Mouse (Mus musculus) left cerebral cortex, postnatal 36 days (tissue): ENCODE measurements around the gene Ccdc188. TPM values are rescaled to one million over a fixed set of nuclear protein-coding genes. Genes with fewer than 3 reads are reported as not detected.

Experiments used
- DNase-seq, 2 experiments: peaks; one replicate each; pipeline ENCODE4 v3.0.0; 2021 to 2022; ENCODE audit warnings: low spot score in 2 of 2, mixed read lengths in 1 of 2
- intact Hi-C: fragments of 180-260 bp; cut with DNase I; formaldehyde crosslinking; loops from one replicate; pipeline ENCODE4 v1.15.1; 2025
- total RNA-seq, 2 experiments: library from RNA; stranded (reverse); gene quantifications; 2 replicates each; pipeline ENCODE4 v1.2.3; 2021

Gene Ccdc188
- total RNA-seq, 2 experiments from 2014 or later = 0.57 TPM; not detected in 1

DNA sequence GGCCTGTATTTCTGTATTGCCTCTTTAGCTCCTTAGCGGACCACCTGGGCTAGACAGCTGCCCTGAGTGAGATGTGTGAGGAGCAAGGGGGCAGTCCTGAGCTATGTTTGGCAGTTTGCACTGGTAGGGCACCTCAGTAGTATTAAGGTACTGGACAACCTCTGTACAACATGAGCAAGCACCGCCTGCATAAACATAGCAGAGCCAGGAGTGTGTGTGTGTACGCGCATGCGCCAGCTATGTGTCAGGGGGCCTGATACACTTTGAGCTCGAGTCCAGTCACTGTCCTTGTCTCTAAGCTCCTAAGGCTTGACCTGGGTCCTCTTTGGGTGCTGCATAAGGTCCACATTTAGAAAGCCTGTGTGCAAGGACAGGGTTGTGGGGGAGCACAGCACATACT lies 12.9 kb downstream of the Ccdc188 start:
- no peak for DNase-seq
- intact Hi-C loops = no loop called here

DNA sequence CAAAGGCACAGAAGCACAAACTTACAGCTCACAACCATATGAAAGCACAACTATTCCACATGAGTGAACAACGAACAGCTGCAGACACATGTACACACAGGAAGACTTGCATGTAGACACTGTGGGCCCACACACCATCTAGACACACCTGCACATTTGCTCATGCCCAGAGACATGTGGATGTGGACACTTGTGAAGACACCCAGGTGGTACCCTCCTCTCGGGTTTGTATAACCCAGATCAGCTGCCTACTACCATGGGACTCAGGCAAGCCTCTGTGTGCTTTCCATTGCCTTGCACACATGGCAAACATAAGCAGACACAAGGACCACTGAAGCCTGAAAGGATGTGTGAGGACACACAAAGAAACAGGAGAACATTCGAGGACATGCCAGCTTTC lies 13.4 kb downstream of the Ccdc188 start:
- intact Hi-C loops = no loop called here
- no peak for DNase-seq

DNA sequence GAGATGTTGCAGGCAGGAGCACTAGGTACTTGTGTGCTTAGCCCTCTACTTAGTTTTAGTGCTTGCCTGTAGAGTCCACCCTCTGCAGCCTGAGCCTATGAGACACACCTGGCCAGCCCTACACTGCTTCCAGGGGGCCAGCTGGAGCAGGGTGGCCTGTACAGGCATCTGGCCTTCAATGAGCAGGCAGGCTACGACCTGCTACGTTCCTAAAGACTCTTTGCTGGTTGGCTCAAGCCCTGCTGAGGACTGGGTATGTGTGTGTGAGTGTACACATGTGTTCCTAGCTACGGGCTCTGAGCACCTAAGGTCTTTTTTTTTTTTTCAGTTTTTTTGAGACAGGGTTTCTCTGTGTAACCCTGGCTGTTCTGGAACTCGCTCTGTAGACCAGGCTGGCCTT lies 13.8 kb downstream of the Ccdc188 start:
- intact Hi-C loops = no loop called here

DNA sequence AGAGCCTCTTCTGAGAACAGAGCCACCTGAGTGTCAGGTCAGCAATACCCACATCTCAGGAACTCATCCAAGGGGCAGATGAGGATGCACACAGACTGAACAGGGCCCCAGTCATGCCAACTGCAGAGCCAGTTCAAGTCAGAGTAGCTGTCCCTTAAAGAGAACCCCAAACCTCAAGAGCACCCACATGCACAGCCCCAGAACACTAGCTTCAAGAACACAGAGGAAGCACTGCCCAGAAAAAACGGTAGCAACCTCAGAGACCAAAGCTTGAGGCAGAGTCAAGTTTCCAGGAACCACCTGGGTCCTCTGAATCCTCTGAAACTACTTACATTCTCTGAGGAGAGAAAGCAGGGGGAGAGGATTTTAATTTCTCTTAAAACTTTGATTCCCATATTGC lies 15.8 kb downstream of the Ccdc188 start:
- no peak for DNase-seq
- intact Hi-C loops = no loop called here

More for the DNA sequence above, 13.8 kb downstream of the Ccdc188 start:
- no peak for DNase-seq

DNA sequence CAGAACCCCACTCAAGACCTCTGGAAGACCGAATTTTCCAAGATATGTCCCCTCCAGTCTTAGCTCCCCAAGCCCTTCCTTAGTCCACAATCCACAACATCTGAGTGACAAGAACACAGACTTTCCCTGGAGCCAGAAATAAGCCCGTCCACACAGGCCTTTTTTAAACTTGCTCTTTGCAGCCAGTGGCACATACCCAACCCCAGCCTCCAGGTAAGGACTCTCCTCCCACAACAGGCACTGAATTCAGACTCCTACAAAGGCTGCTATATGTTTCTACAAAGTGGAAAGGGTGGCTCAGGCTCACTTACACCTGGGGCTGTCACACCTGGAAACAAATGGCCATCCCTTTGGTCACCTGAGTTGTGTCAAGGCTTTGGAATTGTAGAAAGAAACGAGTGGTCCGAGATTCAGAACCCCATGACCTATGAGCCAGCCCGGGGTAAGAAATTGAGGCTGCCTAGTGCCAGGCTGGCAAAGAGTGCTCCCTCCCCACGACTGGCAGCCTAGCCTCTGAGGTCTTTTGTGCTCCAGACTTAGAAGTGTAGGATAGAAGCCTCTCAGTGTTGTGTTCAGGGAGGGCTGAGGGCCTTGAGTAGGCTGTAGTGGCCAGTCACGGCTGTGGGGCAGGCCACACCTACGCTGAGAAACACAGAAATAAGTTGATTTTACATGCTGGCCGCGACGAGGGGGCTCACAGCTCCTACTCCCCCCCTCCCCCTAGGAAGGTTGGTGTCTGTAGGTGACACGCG lies 16.4 kb downstream of the Ccdc188 start:
- DNase-seq = no peak
- intact Hi-C loops = no loop called here

DNA sequence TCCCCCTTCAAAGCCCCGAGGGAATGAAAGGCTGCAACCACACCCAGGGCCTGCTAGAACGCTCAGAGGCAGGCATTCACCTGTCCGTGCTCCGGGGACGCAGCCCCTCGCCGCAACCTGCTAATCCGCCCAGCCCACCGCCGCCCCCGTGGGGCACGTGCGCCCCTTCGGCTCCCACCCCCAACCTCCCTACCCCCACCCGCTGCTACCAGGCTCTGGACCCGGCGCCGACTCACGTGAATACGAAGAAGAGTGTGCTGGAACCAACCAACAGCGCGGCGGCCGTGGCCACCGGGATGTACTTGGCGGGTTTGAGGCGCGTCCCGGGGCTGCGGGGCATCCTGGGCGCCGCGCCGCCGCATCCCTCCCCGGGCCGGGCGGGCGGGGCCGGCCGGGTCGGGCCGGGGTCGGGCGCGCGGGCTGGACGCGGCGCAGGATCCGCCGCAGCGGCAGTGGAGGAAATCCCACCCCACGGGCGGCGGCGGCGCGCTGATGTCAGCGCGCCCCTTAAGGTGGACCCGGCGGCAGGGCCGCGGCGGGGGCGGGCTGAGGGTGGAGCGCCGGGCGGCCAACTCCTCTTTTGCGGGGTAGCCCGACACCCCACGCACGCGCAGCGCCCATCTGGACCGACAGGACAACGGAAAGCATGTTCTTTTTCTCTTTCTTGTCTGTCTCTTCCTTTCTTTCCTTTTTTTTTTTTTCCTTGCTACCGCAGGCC lies 17.2 kb downstream of the Ccdc188 start, which contains the start of gene Zdhhc8:
Gene Zdhhc8 (minus strand): TSS at position 466 of the 718 bp plus-strand sequence.
- DNase-seq = peak; percentile 83 to 86
- intact Hi-C loops = no loop called here

DNA sequence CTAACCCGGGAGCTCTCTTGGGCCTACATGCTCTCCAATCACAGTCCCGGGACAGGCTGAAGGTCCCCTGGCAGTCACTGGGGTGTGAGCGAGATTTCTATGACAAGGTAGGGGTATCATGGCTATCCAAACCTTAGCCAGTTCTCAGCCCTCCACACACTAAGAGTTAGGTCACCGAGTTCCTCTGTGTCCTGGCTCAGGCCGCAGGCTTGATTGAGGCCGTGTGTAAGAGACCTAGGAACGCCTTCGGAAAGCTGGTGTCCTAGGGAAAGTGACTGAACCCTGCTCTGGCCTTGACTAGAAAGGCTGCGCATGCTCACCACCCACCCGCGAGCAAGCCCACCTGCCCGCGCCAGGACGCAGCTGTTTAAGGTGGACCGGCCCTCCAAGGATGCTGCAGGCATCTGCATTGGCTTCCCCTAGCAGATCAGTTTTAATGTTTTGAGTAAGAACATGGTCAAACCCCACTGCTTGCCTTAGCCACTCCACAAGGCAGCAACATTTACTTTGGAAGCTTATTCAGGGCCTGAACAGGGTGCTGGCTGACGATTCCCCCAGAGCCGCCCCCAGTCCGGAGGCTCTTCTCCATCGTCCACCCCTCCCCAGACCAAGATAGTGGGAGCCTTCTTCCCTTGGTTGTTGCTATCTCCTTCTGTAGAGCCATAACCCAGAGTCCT lies 17.8 kb downstream of the Ccdc188 start:
- intact Hi-C loops = no loop called here

DNA sequence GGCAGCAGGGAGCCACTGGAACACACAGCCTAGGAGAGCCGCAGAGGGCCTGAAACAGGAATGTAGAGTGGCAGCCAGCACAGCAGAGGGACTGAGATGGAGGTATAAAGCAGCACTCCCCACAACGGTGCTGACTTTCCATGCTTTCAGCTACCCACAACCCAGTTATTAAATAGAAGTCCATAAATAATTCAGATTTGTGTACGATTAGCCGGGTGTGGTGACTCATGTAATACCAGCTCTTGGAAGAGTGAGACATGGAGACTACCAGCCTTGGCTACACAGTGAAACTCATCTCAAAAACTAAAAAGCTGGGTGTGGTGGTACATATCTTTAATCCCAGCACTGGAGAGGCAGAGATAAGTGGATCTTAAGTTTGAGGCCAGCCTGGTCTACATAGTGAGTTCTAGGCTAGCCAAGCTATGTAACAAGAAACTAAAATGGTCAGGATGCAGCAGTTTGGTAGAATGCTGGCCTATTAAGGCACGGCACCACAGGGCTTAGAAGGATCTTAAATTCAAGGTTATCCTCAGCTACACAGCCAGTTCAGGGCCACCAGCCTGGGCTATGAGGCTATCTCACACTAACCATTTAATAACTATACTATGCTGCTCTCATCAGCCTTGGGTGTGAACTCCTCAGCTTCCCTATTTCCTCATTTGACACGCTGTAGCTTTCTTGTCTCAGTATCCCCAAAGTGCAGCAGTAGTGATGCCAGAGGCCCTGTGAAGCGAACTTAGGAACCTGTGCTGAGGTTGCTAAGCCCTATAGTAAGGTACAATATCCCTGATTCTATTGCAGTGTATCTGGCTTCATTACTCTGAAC lies 19.2 kb downstream of the Ccdc188 start:
- intact Hi-C loops = no loop called here
- no peak for DNase-seq

More for the DNA sequence above, 17.8 kb downstream of the Ccdc188 start:
- peak; percentile 74 to 79 for DNase-seq

DNA sequence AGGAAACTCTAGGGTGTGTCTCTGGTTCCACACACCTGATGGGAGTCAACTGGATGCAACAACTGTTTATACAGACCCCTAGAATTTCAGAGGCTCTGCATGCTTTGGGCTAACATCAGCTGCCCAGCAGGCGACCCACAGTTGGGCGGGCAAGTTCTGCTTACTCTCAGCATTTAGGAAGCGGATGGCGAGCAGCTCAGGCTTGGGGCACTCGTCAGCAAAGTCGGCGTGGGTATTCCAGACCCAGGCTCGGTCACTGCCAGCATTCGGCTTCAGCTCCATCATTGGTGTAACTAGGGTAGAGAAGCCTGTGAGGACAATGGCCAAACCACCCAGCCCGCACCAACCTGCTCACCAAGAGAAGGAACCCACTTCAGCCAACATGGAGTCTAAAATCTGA lies 23.9 kb downstream of the Ccdc188 start:
- DNase-seq = no peak
- intact Hi-C loops = no loop called here

DNA sequence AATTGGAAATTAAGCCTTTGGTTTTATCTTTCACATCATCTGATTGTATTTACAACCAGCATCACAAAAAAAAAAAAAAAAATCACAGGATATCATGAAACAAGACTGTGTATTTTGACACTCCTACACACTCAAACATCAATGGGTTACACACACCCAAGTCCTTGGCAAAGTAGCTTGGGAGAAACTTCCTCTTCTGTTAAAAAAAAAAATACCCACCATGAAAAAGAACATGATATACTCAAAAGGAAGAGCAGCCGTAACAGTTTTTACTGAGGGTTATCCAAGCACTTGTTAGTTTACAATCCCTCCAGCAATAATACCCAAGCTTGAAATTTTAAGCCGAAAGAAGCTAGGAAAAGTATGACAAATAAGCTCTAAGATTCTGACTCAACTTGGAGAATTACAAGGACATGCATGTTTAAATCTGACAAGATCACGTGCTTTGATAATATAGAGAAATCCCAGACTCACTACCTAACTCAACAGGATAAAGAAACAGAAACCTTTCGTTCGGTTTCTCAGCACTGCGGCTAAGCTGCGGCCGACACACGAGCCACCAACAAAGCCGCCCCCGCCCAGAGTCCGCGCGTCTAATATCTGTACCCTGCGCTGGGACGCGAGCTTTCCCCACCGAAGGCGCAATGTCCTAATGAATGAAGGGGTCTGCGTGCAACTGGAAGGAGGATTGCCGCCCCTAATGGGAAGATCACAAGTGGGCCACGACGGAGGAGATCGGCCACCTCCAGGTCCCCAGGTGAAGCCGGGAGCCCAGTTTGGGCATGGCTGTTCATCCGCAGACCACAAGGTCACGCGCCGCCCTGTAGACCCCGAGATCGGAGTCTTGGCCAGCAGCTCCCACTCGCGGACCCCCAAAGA lies 30.1 kb downstream of the Ccdc188 start:
- peak in 1 of 2 experiments; percentile 30 for DNase-seq
- intact Hi-C loops = loop anchor here (5.0 kb wide), 1 partner anchor 40 kb away; the partner anchor contains the start of gene Dgcr8

DNA sequence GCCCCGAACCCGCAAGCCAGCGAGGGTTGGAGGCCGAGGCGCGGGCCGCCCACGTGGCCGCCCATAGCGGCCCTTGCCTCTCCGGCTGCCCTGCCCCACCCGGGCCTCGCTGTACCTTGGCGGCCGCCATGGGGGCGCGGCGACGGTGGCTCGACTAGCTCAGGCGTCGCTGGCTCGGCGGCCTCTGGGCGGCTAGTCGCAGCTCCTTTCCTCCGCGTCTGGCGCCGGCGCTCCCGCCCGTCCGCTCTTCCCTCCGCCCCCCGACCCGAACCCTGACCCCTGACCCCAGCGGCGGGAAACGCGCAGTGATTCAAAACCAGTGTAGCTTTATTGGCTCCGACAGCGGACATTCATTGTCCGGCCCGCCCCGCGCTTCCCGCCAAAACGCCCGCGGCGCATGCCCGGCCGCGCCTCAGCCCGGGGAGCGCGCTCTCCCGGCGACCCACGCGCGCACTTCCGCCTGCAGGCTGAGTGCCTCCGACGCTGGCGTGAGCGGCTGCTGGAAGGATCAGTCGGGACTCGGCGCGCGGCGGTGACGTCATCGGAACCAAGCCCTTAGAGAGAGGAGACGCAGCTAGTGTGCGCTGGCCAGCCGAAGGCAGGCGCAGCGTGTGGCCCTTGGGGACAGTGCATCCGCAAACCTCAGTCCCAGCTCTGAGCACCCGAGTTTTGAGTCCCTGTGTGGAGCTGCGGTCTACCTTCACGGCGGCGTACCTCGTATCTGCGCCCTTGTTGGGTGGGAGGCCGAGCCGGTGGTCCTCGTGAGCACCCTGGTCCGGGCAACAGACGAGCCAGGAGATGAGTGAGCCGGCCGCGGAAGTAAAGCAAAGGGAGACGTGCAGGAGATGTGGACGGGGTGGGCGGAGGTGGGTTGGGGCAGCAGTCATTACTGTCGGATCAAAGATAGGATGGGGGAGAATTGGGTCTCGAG lies 31.0 kb downstream of the Ccdc188 start, which contains the start of the genes Trmt2a and Ranbp1:
Gene Trmt2a (plus strand): TSS at position 247 of the 931 bp plus-strand sequence.
Gene Ranbp1 (minus strand): TSS at position 300 of the 931 bp plus-strand sequence.
- intact Hi-C loops = loop anchor here (5.0 kb wide), 1 partner anchor 39 kb away; the partner anchor contains the start of gene Dgcr8

DNA sequence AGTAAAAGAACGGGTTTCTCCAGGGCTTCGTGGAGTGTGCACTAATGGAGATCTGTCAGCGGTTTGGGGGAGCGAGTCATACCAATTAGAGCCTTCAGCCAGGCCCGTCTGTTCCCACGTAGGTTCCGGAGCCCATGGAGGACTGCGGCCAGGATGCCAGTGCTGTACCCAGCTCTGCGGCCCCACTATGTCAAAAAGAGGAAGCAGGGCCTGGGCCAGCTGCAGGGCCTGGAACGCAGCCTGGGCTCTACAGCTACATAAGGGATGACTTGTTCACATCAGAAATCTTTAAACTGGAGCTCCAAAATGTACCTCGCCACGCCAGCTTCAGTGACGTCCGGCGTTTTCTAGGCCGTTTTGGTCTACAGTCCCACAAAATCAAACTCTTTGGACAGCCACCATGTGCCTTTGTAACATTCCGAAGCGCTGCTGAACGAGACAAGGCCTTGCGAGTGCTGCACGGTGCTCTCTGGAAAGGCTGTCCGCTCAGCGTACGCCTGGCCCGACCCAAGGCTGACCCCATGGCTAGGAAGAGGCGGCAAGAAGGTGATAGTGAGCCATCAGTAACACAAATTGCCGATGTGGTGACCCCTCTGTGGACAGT lies 31.8 kb downstream of the Ccdc188 start:
- intact Hi-C loops = loop anchor here (5.0 kb wide), 1 partner anchor 38 kb away; the partner anchor contains the start of gene Dgcr8
- DNase-seq = peak; percentile 37 to 43

More for the DNA sequence above, 31.0 kb downstream of the Ccdc188 start, which contains the start of the genes Trmt2a and Ranbp1:
- DNase-seq = peak; percentile 98 to 99

DNA sequence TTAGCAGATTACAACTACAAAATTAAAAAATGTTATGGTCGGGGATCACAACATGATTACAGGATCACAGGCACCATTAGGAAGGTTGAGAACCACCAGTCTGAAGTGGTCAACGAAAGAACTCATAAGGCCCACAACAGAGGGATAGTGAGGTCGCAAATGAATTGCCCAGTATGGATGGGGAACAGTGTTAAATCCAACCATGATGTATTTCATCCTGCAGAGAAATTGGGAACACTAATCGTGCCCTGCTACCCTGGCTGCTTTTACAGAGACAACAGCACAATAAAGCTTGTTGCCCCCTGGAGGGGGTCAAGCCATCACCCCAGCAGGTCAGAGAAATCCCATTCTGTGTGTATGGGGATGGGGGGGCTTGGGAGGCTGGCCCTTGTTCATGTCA lies 32.6 kb downstream of the Ccdc188 start:
- intact Hi-C loops = no loop called here
- no peak for DNase-seq

DNA sequence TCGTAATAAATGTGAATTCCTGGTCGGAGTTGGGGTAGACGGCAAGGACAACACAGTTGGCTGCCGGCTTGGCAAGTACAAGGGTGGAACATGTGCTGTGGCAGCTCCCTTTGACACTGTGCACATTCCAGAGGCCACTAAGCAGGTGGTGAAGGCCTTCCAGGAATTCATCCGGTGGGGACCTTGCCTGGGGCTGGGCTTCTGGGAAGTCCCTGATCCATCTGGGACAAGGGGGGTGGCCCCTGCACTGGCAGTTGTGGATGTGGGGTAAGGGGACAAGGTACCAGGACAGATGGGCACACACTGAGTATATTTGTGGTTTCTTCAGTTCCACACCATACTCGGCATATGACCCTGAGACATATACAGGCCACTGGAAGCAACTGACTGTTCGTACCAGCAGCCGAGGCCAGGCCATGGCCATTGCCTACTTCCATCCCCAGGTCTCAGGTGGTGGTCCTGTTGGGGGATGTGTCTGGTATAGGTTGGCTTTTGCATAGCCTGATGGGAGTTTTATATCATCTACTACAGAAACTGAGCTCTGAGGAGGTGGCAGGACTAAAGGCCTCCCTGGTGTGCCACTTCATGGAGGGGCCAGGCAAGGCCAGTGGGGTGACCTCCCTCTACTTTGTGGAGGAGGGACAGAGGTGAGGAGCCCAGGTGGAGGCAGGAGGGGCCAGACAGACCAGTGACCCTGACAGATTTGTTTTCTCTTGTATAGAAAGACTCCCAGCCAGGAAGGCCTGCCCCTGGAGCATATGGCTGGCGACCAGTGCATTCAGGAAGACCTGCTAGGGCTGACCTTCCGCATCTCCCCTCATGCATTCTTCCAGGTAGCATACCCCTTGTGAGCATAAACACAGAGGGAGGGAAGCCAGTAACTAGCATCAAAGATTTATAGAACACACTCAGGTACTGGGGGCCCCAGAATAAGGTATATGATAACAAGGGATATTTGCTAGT lies 33.4 kb downstream of the Ccdc188 start:
- DNase-seq = no peak
- intact Hi-C loops = no loop called here

DNA sequence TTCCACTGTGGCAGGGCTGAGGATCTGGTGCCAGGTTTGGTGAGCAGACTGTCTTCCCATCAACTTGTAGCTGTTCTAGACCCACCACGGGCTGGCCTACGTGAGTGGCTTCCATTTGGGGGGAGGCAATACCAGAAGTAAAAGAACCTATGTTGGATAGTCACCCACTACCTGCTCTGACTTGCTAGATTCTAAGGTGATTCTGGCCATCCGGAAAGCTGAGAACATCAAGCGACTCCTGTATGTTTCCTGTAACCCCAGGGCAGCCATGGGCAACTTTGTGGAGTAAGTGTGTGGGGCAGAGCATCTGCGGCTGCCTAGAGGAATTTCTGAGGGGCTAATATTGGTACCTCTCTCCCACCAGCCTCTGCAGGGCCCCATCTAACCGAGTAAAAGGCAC lies 35.1 kb downstream of the Ccdc188 start:
- no peak for DNase-seq
- intact Hi-C loops = no loop called here

DNA sequence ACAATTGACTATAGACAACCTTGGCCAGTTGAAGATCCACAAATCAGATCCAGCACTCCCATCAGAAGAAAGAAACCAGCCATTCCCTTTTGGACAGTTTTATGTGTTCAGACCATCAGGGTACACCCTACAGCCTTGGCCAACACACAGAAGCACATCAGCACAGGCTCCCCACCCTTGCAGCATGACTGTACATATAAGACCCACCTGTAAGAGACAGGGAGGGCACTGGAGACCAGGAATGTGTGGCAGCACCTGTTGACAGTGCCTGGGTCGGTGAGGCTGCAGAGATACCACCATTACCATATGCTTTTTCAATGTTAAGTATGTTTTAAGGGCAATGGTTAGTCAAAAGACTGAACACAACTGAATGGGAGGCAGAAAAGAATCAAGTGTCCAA lies 36.2 kb downstream of the Ccdc188 start:
- intact Hi-C loops = no loop called here
- DNase-seq = no peak
